Mouse (Mus musculus) cerebellum, postnatal 10 days (tissue): ENCODE measurements around the gene Cpn1.

Experiments
- DNase-seq, 2 experiments: peaks; one replicate each; pipeline ENCODE4 v3.0.0; 2021; ENCODE audit warnings: mixed read lengths in 2 of 2

The Cpn1 gene

GRCm38 (mm10) chr19:43938355-43938754 lies 48.0 kb downstream of the Cpn1 start:
- no peak for DNase-seq

- DNase-seq, result no peak
These were observed 55.4 kb downstream of the Cpn1 start for GRCm38 (mm10) chr19:43930926-43931325.

GRCm38 (mm10) chr19:43930366-43930765 lies 56.0 kb downstream of the Cpn1 start:
- DNase-seq, result no peak

GRCm38 (mm10) chr19:43929869-43930268 lies 56.5 kb downstream of the Cpn1 start:
- DNase-seq, result no peak

GRCm38 (mm10) chr19:43927967-43928366 lies 58.4 kb downstream of the Cpn1 start:
- no peak for DNase-seq

GRCm38 (mm10) chr19:43927057-43927456 lies 59.3 kb downstream of the Cpn1 start:
- peak; percentile 80 to 82 for DNase-seq

- peak in 1 of 2 experiments; percentile 10 for DNase-seq
These were observed 60.0 kb downstream of the Cpn1 start for GRCm38 (mm10) chr19:43926141-43926987.

- peak in 1 of 2 experiments; percentile 21 for DNase-seq
These were observed 62.0 kb downstream of the Cpn1 start for GRCm38 (mm10) chr19:43924361-43924760.

- no peak for DNase-seq
These were observed 63.4 kb downstream of the Cpn1 start for GRCm38 (mm10) chr19:43922963-43923362.

- DNase-seq, result no peak
These were observed 64.9 kb downstream of the Cpn1 start for GRCm38 (mm10) chr19:43921410-43921809.

GRCm38 (mm10) chr19:43920453-43921300 lies 65.7 kb downstream of the Cpn1 start:
- peak in 1 of 2 experiments; percentile 13 for DNase-seq

- DNase-seq, result no peak
These were observed 66.5 kb downstream of the Cpn1 start for GRCm38 (mm10) chr19:43919841-43920240.

GRCm38 (mm10) chr19:43918834-43919233 lies 67.5 kb downstream of the Cpn1 start:
- DNase-seq, result no peak

- DNase-seq, result no peak
These were observed 68.6 kb downstream of the Cpn1 start for GRCm38 (mm10) chr19:43917763-43918162.

- DNase-seq, result no peak
These were observed 69.0 kb downstream of the Cpn1 start for GRCm38 (mm10) chr19:43917406-43917691.

GRCm38 (mm10) chr19:43916586-43917405 lies 69.6 kb downstream of the Cpn1 start:
- DNase-seq, result no peak

- DNase-seq, result no peak
These were observed 70.9 kb downstream of the Cpn1 start for GRCm38 (mm10) chr19:43915431-43915830.

GRCm38 (mm10) chr19:43914986-43915385 lies 71.4 kb downstream of the Cpn1 start:
- no peak for DNase-seq

- DNase-seq, result no peak
These were observed 73.4 kb downstream of the Cpn1 start for GRCm38 (mm10) chr19:43912775-43913486.

- no peak for DNase-seq
These were observed 79.9 kb downstream of the Cpn1 start for GRCm38 (mm10) chr19:43906492-43906891.
